Mouse (Mus musculus) granulocyte monocyte progenitor cell, adult 5-6 weeks (primary cell): ENCODE measurements around the gene Ufd1. TPM values are rescaled to one million over a fixed set of nuclear protein-coding genes. Genes with fewer than 3 reads are reported as not detected.

ENCODE experiments used
- ATAC-seq: replicated peaks from 2 replicates; pipeline ENCODE4 v1.8.0; 2016; ENCODE audit warnings: mild to moderate bottlenecking, moderate TSS enrichment, inconsistent platforms; ENCODE audit not compliant: poor library complexity, severe bottlenecking
- total RNA-seq, 2 experiments: library from RNA; stranded (forward) in 1 of 2; stranded (reverse) in 1 of 2; fragments of 200-712, 200-1000 nt in 1 of 2; fragments of >200 nt in 1 of 2; fragmentation: Nextera tagmentation in 1 of 2; gene quantifications; 2 replicates each; pipeline ENCODE4 v1.2.3; 2014 to 2017

Gene Ufd1
- total RNA-seq, 2 experiments from 2014 or later: 48.3 to 56.9 TPM

GRCm38 (mm10) chr16:18878091-18878720 is 66.6 kb downstream of the Ufd1 start:
- ATAC-seq: no peak

DNA sequence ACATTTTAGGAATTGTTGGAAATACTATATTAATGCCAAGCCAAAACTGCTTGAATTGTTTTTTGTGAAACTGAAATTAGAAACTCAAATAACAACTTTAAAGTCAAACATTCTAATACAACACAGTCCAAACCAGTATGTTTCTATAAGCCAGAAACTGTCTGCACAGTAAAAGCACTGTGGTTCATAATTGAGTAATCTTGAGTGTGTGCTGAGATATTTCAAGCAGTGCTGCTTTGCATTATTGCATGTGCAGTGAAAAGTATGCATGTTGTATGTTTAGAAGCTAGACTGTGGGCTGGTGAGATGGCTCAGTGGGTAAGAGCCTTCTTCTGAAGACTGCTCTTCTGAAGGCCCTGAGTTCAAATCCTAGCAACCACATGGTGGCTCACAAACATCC is 72.5 kb downstream of the Ufd1 start:
- no peak for ATAC-seq

Other genes with a start within 250 kb of the Ufd1 start
- gene Tbx1, start 221.1 kb upstream of the Ufd1 start, total RNA-seq (2014; fragmentation: Nextera tagmentation): not detected in 2 replicates
- not detected in 2 replicates for gene Tbx1, start 221.1 kb upstream of the Ufd1 start, total RNA-seq (2017)
- gene Gp1bb, start 189.4 kb upstream of the Ufd1 start, total RNA-seq (2014; fragmentation: Nextera tagmentation): not detected in 2 replicates
- not detected in 2 replicates for gene Gp1bb, start 189.4 kb upstream of the Ufd1 start, total RNA-seq (2017)
- 1.9 TPM in 1 of 2 replicates, not detected in the other for gene Gm49601, start 185.4 kb upstream of the Ufd1 start, total RNA-seq (2014; fragmentation: Nextera tagmentation)
- not detected in 2 replicates for gene Gm49601, start 185.4 kb upstream of the Ufd1 start, total RNA-seq (2017)
- not detected in 2 replicates for gene Sept5, start 181.8 kb upstream of the Ufd1 start, total RNA-seq (2014; fragmentation: Nextera tagmentation)
- gene Sept5, start 181.8 kb upstream of the Ufd1 start, total RNA-seq (2017): 1.8 and 2.6 TPM in 2 replicates
- gene Cldn5, start 34.9 kb upstream of the Ufd1 start, total RNA-seq (2014; fragmentation: Nextera tagmentation): not detected in 2 replicates
- gene Cldn5, start 34.9 kb upstream of the Ufd1 start, total RNA-seq (2017): not detected in 2 replicates
- 73.9 and 90.3 TPM in 2 replicates for gene Cdc45, start 208 bp downstream of the Ufd1 start, total RNA-seq (2014; fragmentation: Nextera tagmentation)
- 96.0 and 110 TPM in 2 replicates for gene Cdc45, start 208 bp downstream of the Ufd1 start, total RNA-seq (2017)
- 14.4 and 20.7 TPM in 2 replicates for gene 2510002D24Rik, start 24.8 kb downstream of the Ufd1 start, total RNA-seq (2014; fragmentation: Nextera tagmentation)
- 22.0 and 25.5 TPM in 2 replicates for gene 2510002D24Rik, start 24.8 kb downstream of the Ufd1 start, total RNA-seq (2017)
- gene Gm28539, start 24.8 kb downstream of the Ufd1 start, total RNA-seq (2014; fragmentation: Nextera tagmentation): 2.4 and 12.6 TPM in 2 replicates
- 2.9 TPM in 1 of 2 replicates, not detected in the other for gene Gm28539, start 24.8 kb downstream of the Ufd1 start, total RNA-seq (2017)
- gene Mrpl40, start 65.1 kb downstream of the Ufd1 start, total RNA-seq (2014; fragmentation: Nextera tagmentation): 93.8 and 116 TPM in 2 replicates
- 115 and 127 TPM in 2 replicates for gene Mrpl40, start 65.1 kb downstream of the Ufd1 start, total RNA-seq (2017)
- gene Hira, start 65.3 kb downstream of the Ufd1 start, total RNA-seq (2014; fragmentation: Nextera tagmentation): 39.5 and 57.3 TPM in 2 replicates
- gene Hira, start 65.3 kb downstream of the Ufd1 start, total RNA-seq (2017): 43.6 and 64.1 TPM in 2 replicates